Mouse (Mus musculus) MEL (cell line): ENCODE measurements around the gene Tmem240. TPM values are rescaled to one million over a fixed set of nuclear protein-coding genes. Genes with fewer than 3 reads are reported as not detected.
"Not testable (repeated sequence)": the region's sequence is repeated elsewhere in the genome, so short reads cannot be mapped to it uniquely, and the experiment has no call there.

ENCODE experiments used
- DNase-seq: peaks from one replicate; pipeline ENCODE4 v3.0.0; 2011; ENCODE audit warnings: low read depth, low spot score
- H3K27ac ChIP-seq: 2 replicates; pipeline ENCODE4 v1.5.1; 2012; ENCODE audit warnings: low read depth, mild to moderate bottlenecking, control low read depth, low read length, moderate library complexity; ENCODE audit not compliant: control insufficient read depth
- H3K27me3 ChIP-seq, 2 experiments: fragments of 150-350 bp in 1 of 2; sonication (generic) in 1 of 2; 2 replicates each; pipeline ENCODE4 v1.6.1; 2012; ENCODE audit warnings: low read length in 2 of 2, mild to moderate bottlenecking in 2 of 2, improper control_type of control experiment in 1 of 2, moderate library complexity in 1 of 2; ENCODE audit not compliant: insufficient read depth in 2 of 2, control insufficient read depth in 1 of 2
- H3K36me3 ChIP-seq, 2 experiments: 2 replicates each; pipeline ENCODE4 v1.6.1; 2012 to 2014; ENCODE audit warnings: low read length in 2 of 2, improper control_type of control experiment in 1 of 2, inconsistent platforms in 1 of 2, mild to moderate bottlenecking in 1 of 2; ENCODE audit not compliant: insufficient read depth in 2 of 2, control insufficient read depth in 1 of 2
- H3K4me1 ChIP-seq, 2 experiments: fragments of 150-350 bp in 1 of 2; sonication (generic) in 1 of 2; 2 replicates each; pipeline ENCODE4 v1.6.1; 2012; ENCODE audit warnings: low read length in 2 of 2, improper control_type of control experiment in 1 of 2, mild to moderate bottlenecking in 1 of 2; ENCODE audit not compliant: insufficient read depth in 2 of 2, control insufficient read depth in 1 of 2
- H3K4me3 ChIP-seq, 2 experiments: fragments of 150-350 bp in 1 of 2; sonication (generic) in 1 of 2; 2 replicates each; pipeline ENCODE4 v1.5.1; 2012; ENCODE audit warnings: low read depth in 2 of 2, low read length in 2 of 2, mild to moderate bottlenecking in 2 of 2, moderate library complexity in 2 of 2, control low read depth in 1 of 2, improper control_type of control experiment in 1 of 2; ENCODE audit not compliant: control insufficient read depth in 1 of 2, insufficient read depth in 1 of 2
- H3K79me2 ChIP-seq: 2 replicates; pipeline ENCODE4 v1.6.1; 2012; ENCODE audit warnings: mild to moderate bottlenecking, low read length, moderate library complexity; ENCODE audit not compliant: control insufficient read depth, poor library complexity, insufficient read depth
- H3K9ac ChIP-seq: 2 replicates; pipeline ENCODE4 v1.6.1; 2012; ENCODE audit warnings: low read depth, mild to moderate bottlenecking, control low read depth, low read length, moderate library complexity; ENCODE audit not compliant: control insufficient read depth, poor library complexity, severe bottlenecking
- H3K9me3 ChIP-seq: fragments of 150-350 bp; sonication (generic); replicated peaks from 2 replicates; pipeline ENCODE4 v1.6.1; 2012; ENCODE audit warnings: mild to moderate bottlenecking, low read length, improper control_type of control experiment, moderate library complexity; ENCODE audit not compliant: insufficient read depth
- BHLHE40 ChIP-seq: IDR thresholded peaks from 2 replicates; pipeline ENCODE4 v1.6.1; 2012; ENCODE audit warnings: low read depth, mild to moderate bottlenecking, inconsistent platforms, low read length, improper control_type of control experiment, borderline replicate concordance
- CTCF ChIP-seq, 3 experiments: IDR thresholded peaks in 2 of 3; conservative IDR thresholded peaks in 1 of 3; 2 replicates each; pipeline ENCODE4 v1.5.1; 2011 to 2012; ENCODE audit warnings: low read length in 3 of 3, low read depth in 2 of 3, mild to moderate bottlenecking in 2 of 3, improper control_type of control experiment in 1 of 3, inconsistent platforms in 1 of 3, mixed read lengths in 1 of 3, moderate library complexity in 1 of 3; ENCODE audit not compliant: control insufficient read depth in 1 of 3, insufficient read depth in 1 of 3, poor library complexity in 1 of 3, severe bottlenecking in 1 of 3
- E2F4 ChIP-seq: IDR thresholded peaks from 2 replicates; pipeline ENCODE4 v1.6.1; 2011; ENCODE audit warnings: low read depth, low read length, improper control_type of control experiment, borderline replicate concordance
- ELF1 ChIP-seq: IDR thresholded peaks from 2 replicates; pipeline ENCODE4 v1.6.1; 2014; ENCODE audit warnings: low read depth, mild to moderate bottlenecking, inconsistent platforms, low read length, improper control_type of control experiment, moderate library complexity
- EP300 ChIP-seq, 2 experiments: IDR thresholded peaks; 2 replicates each; pipeline ENCODE4 v1.6.1; 2011; ENCODE audit warnings: improper control_type of control experiment in 2 of 2, low read length in 2 of 2, low read depth in 1 of 2, mild to moderate bottlenecking in 1 of 2
- GATA1 ChIP-seq: IDR thresholded peaks from 2 replicates; pipeline ENCODE4 v1.6.1; 2011; ENCODE audit warnings: low read depth, low read length, improper control_type of control experiment
- HCFC1 ChIP-seq: IDR thresholded peaks from 2 replicates; pipeline ENCODE4 v1.6.1; 2012; ENCODE audit warnings: low read depth, mild to moderate bottlenecking, inconsistent platforms, low read length, improper control_type of control experiment, moderate library complexity
- MAX ChIP-seq: IDR thresholded peaks from 2 replicates; pipeline ENCODE4 v1.6.1; 2011; ENCODE audit warnings: low read length, improper control_type of control experiment
- MAZ ChIP-seq: IDR thresholded peaks from 2 replicates; pipeline ENCODE4 v1.6.1; 2012; ENCODE audit warnings: low read depth, mild to moderate bottlenecking, inconsistent platforms, low read length, improper control_type of control experiment
- MEF2A ChIP-seq: IDR thresholded peaks from 2 replicates; pipeline ENCODE4 v1.6.1; 2014; ENCODE audit warnings: low read depth, mild to moderate bottlenecking, inconsistent platforms, low read length, improper control_type of control experiment; ENCODE audit not compliant: poor library complexity, insufficient replicate concordance, severe bottlenecking; ENCODE audit errors: extremely low read depth
- MXI1 ChIP-seq: IDR thresholded peaks from 2 replicates; pipeline ENCODE4 v1.6.1; 2011; ENCODE audit warnings: mild to moderate bottlenecking, low read depth, low read length, improper control_type of control experiment
- NELFE ChIP-seq: IDR thresholded peaks from 2 replicates; pipeline ENCODE4 v1.6.1; 2011; ENCODE audit warnings: low read depth, low read length, improper control_type of control experiment
- POLR2A ChIP-seq, 2 experiments: IDR thresholded peaks; 2 replicates each; pipeline ENCODE4 v1.6.1; 2011 to 2012; ENCODE audit warnings: low read length in 2 of 2, mild to moderate bottlenecking in 2 of 2, control low read depth in 1 of 2, improper control_type of control experiment in 1 of 2, low read depth in 1 of 2, moderate library complexity in 1 of 2; ENCODE audit not compliant: control insufficient read depth in 1 of 2, insufficient read depth in 1 of 2, poor library complexity in 1 of 2
- POLR2AphosphoS2 ChIP-seq: IDR thresholded peaks from 2 replicates; pipeline ENCODE4 v1.6.1; 2011; ENCODE audit warnings: low read length, improper control_type of control experiment
- POLR2AphosphoS5 ChIP-seq: IDR thresholded peaks from 2 replicates; pipeline ENCODE4 v1.6.1; 2012; ENCODE audit warnings: low read depth, borderline replicate concordance, mild to moderate bottlenecking, inconsistent platforms, low read length, moderate library complexity, mixed read lengths
- RAD21 ChIP-seq: IDR thresholded peaks from 2 replicates; pipeline ENCODE4 v1.6.1; 2011; ENCODE audit warnings: mild to moderate bottlenecking, low read depth, low read length, improper control_type of control experiment
- SIN3A ChIP-seq: IDR thresholded peaks from 2 replicates; pipeline ENCODE4 v1.6.1; 2012; ENCODE audit warnings: low read length, improper control_type of control experiment, inconsistent platforms
- TAL1 ChIP-seq: IDR thresholded peaks from 2 replicates; pipeline ENCODE4 v1.6.1; 2012; ENCODE audit warnings: mild to moderate bottlenecking, inconsistent platforms, low read length, moderate library complexity, mixed read lengths
- TBP ChIP-seq: IDR thresholded peaks from 2 replicates; pipeline ENCODE4 v1.8.0; 2011; ENCODE audit warnings: low read depth, low read length, improper control_type of control experiment
- USF1 ChIP-seq: IDR thresholded peaks from 2 replicates; pipeline ENCODE4 v1.6.1; 2014; ENCODE audit warnings: low read depth, mild to moderate bottlenecking, inconsistent platforms, low read length, improper control_type of control experiment, moderate library complexity
- USF2 ChIP-seq, 2 experiments: IDR thresholded peaks; 2 replicates each; pipeline ENCODE4 v1.6.1; 2011 to 2012; ENCODE audit warnings: improper control_type of control experiment in 2 of 2, low read length in 2 of 2, borderline replicate concordance in 1 of 2, inconsistent platforms in 1 of 2, low read depth in 1 of 2, mild to moderate bottlenecking in 1 of 2; ENCODE audit not compliant: insufficient read depth in 1 of 2
- ZC3H11A ChIP-seq: IDR thresholded peaks from 2 replicates; pipeline ENCODE4 v1.6.1; 2012; ENCODE audit warnings: low read depth, mild to moderate bottlenecking, inconsistent platforms, low read length, improper control_type of control experiment
- ZMIZ1 ChIP-seq: IDR thresholded peaks from 2 replicates; pipeline ENCODE4 v1.6.1; 2012; ENCODE audit warnings: low read depth, mild to moderate bottlenecking, inconsistent platforms, low read length, improper control_type of control experiment, moderate library complexity
- polyA plus RNA-seq, 2 experiments: library from polyadenylated mRNA; stranded (reverse) in 1 of 2; unstranded in 1 of 2; fragments of >175 nt in 1 of 2; fragments of >200 nt in 1 of 2; gene quantifications; 2 replicates each; pipeline versions ENCODE4 v1.2.1 to v1.2.4; 2012; ENCODE audit warnings: low replicate concordance in 2 of 2, low read depth in 1 of 2; ENCODE audit not compliant: insufficient read length in 2 of 2, insufficient read depth in 1 of 2, missing spikeins in 1 of 2
- total RNA-seq: library from RNA; depleted of rRNA; stranded (reverse); fragments of 300-350 nt; gene quantifications from 2 replicates; pipeline ENCODE4 v1.2.3, GENCODE M21; 2012; rRNA removed

Gene Tmem240
- total RNA-seq (0.13 and 0.27 TPM in 2 replicates), polyA plus RNA-seq (under 1 TPM in 1 of 2 experiments, not detected in 1; 0.33 TPM)

DNA sequence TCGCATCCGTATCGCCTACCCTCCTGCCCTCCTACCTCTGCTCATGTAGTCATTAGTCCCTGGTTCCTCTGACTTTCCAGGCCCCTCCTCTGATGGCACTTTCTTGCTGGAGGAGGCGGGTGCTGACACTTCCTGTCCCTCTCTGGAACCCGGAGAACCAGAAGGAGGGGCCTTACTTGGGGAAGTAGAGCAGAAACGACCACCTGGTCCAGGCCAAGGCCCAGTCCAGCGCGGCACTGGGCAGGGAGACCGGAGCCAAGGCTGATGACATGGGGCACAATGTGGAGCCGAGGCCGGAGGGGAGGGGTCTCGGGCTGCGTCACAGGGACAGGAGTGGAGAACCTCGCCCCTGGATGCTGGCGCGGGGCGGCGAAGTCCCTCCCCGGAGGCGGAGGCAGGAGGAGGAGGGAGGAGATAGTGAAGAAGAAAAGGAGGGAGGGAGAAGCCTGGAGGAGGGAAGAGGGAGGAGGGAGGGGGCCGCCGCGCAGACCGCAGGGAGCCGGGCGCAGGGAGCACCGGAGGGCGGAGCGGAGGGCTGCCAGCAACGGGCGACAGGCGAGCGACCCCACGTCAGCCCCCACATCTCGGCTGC lies at the start of gene Tmem240:
Tmem240 (plus strand) TSS at position 451 of the 592 bp plus-strand sequence.
- TF ChIP-seq MAZ: peak; percentile 95
- TF ChIP-seq USF2 (IDR thresholded peaks at IDR 0.05; ENCODE audit: borderline replicate concordance in 1 of 2, insufficient read depth in 1 of 2, low read depth in 1 of 2, low read length in 2 of 2): no peak
- TF ChIP-seq POLR2AphosphoS5: 0 out of 2 replicates have a peak, but pooled peaks have one; percentile 52
- TF ChIP-seq TBP: no peak
- TF ChIP-seq POLR2AphosphoS2: peak; percentile 85
- TF ChIP-seq CTCF (IDR thresholded peaks at IDR 0.05 in 2 of 3, conservative IDR thresholded peaks at IDR 0.05 in 1 of 3; ENCODE audit: control insufficient read depth in 1 of 3, insufficient read depth in 1 of 3, low read depth in 2 of 3, low read length in 3 of 3, poor library complexity in 1 of 3, severe bottlenecking in 1 of 3): no peak
- peak; percentile 26; the same call in 1 of the 2 replicates for TF ChIP-seq USF1
- TF ChIP-seq ZC3H11A: no peak
- no peak for TF ChIP-seq TAL1
- peak; percentile 65 for TF ChIP-seq MXI1
- TF ChIP-seq RAD21: no peak
- TF ChIP-seq MEF2A: 0 out of 2 replicates have a peak, but pooled peaks have one; percentile 7
- TF ChIP-seq MAX: peak; percentile 32; the same call in 1 of the 2 replicates
- peak; percentile 62 for TF ChIP-seq NELFE
- TF ChIP-seq POLR2A (IDR thresholded peaks at IDR 0.05; ENCODE audit: control insufficient read depth in 1 of 2, insufficient read depth in 1 of 2, low read depth in 1 of 2, low read length in 2 of 2, poor library complexity in 1 of 2): peak; percentile 53 to 59; a peak in 2 of 4 replicates
- TF ChIP-seq HCFC1: peak; percentile 51
- TF ChIP-seq BHLHE40: no peak
- no peak for TF ChIP-seq E2F4
- 0 out of 2 replicates have a peak, but pooled peaks have one; percentile 53 for TF ChIP-seq ZMIZ1
- TF ChIP-seq SIN3A: peak; percentile 85
- TF ChIP-seq GATA1: no peak
- peak; percentile 39; the same call in 1 of the 2 replicates for TF ChIP-seq ELF1
- TF ChIP-seq EP300 (IDR thresholded peaks at IDR 0.05; ENCODE audit: low read depth in 1 of 2, low read length in 2 of 2): 0 out of 4 replicates have a peak, but pooled peaks of 1 of the 2 experiments have one; percentile 9
- TF ChIP-seq, all 39 proteins: peak for 14
- Histone ChIP-seq H3K27me3 (no peaks in the 10 kb centered on the region), H3K9me3 (no peaks in the 10 kb centered on the region), H3K4me3 (peak within 1 kb of the TSS; percentile 76 to 96), H3K4me1 (0 out of 4 replicates have a peak, but pooled peaks cover 0 to 5% of the 10 kb centered on the region in 2 experiments), H3K9ac (peak within 1 kb of the TSS; percentile 83), H3K36me3 (no peaks in the 10 kb centered on the region; a peak in 1 of 4 replicates), H3K79me2 (peaks cover 3% of the 10 kb centered on the region; the same call in 1 of the 2 replicates), H3K27ac (peak within 1 kb of the TSS; percentile 68)
- DNase-seq: peak; percentile 94

- H3K4me3 ChIP-seq, H3K27me3 ChIP-seq, H3K79me2 ChIP-seq, H3K9me3 ChIP-seq, H3K4me1 ChIP-seq, H3K36me3 ChIP-seq, DNase-seq, H3K9ac ChIP-seq, H3K27ac ChIP-seq: not testable (repeated sequence)
Observed at GRCm38 (mm10) chr4:155687764-155688163, 46.8 kb upstream of the Tmem240 start.
